Mouse (Mus musculus) midbrain, embryonic 10.5 days (tissue): Measurements from ENCODE around the gene Git2. TPM values are rescaled to one million over a fixed set of nuclear protein-coding genes. Genes with fewer than 3 reads are reported as not detected.

Experiments used
- DNase-seq: peaks from one replicate; pipeline ENCODE4 v3.0.0-alpha.2; 2017; ENCODE audit warnings: low spot score
- H3K27ac ChIP-seq: fragments of 300-500 bp; sonication (generic); replicated peaks from 2 replicates; pipeline ENCODE4 v1.5.1; 2016; ENCODE audit warnings: mild to moderate bottlenecking
- H3K27me3 ChIP-seq: fragments of 300-500 bp; sonication (generic); 2 replicates; pipeline ENCODE4 v1.6.1; 2016; ENCODE audit warnings: low read depth, mild to moderate bottlenecking; ENCODE audit not compliant: poor library complexity, severe bottlenecking
- H3K36me3 ChIP-seq: fragments of 300-500 bp; sonication (generic); 2 replicates; pipeline ENCODE4 v1.6.1; 2016; ENCODE audit warnings: mild to moderate bottlenecking, moderate library complexity
- H3K4me1 ChIP-seq: fragments of 300-500 bp; sonication (generic); 2 replicates; pipeline ENCODE4 v1.6.1; 2016
- H3K4me3 ChIP-seq: fragments of 300-500 bp; sonication (generic); 2 replicates; pipeline ENCODE4 v1.5.1; 2016; ENCODE audit warnings: mild to moderate bottlenecking, moderate library complexity
- H3K9me3 ChIP-seq: fragments of 300-500 bp; sonication (generic); replicated peaks from 2 replicates; pipeline ENCODE4 v1.6.1; 2016; ENCODE audit warnings: mild to moderate bottlenecking
- WGBS: fragments of 180-500 bp; shearing (Covaris S2); methylation state at CpG from one replicate; pipeline ENCODE4 v1.1.7; 2016; 5-methylcytosine and 5-hydroxymethylcytosine counted together
- polyA plus RNA-seq: library from polyadenylated mRNA; unstranded; fragments of >200 nt; fragmentation: Nextera tagmentation; extraction: Ambion mirVana; gene quantifications from 2 replicates; pipeline ENCODE4 v1.2.1, GENCODE M21; 2016

The Git2 gene
- polyA plus RNA-seq, 1 experiment from 2014 or later, result 34.4 TPM

GRCm38 (mm10) chr5:114721969-114722368 lies 53.3 kb downstream of the Git2 start:
- Histone ChIP-seq H3K4me3 (no peak overlapping the region), H3K36me3 (peaks cover 85% of the 10 kb centered on the region), H3K9me3 (0 out of 2 replicates have a peak, but pooled peaks cover 8% of the 10 kb centered on the region), H3K27me3 (no peaks in the 10 kb centered on the region), H3K27ac (no peak overlapping the region), H3K4me1 (no peaks in the 10 kb centered on the region)
- WGBS, result 94% methylated on average over 10 of the region's 10 CpGs
- no peak for DNase-seq

DNA sequence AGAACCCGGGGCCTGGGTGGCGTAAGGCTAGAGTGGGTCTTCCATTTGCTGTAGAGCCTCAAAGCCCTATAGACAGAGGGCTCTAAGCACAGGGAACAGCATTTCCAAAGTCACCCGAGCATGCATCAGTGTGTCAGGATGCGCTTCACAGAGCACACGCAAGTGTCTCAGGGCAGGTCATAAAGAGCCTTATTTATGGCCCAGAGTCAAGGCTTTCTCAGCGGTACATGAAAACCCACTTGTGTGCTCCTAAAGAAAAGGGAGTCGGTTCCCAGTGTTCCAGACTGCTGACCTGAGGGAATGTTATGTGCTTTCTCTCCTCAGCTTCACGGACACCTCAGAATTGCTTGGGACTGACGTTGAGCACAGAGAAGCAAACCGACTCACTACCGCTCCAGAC lies 54.5 kb downstream of the Git2 start:
- 91% methylated on average over 11 of the region's 11 CpGs for WGBS
- Histone ChIP-seq H3K27ac (no peak overlapping the region), H3K4me3 (no peak overlapping the region), H3K9me3 (0 out of 2 replicates have a peak, but pooled peaks cover 8% of the 10 kb centered on the region), H3K27me3 (no peaks in the 10 kb centered on the region), H3K36me3 (peaks cover 92% of the 10 kb centered on the region), H3K4me1 (no peaks in the 10 kb centered on the region)
- DNase-seq, result no peak

DNA sequence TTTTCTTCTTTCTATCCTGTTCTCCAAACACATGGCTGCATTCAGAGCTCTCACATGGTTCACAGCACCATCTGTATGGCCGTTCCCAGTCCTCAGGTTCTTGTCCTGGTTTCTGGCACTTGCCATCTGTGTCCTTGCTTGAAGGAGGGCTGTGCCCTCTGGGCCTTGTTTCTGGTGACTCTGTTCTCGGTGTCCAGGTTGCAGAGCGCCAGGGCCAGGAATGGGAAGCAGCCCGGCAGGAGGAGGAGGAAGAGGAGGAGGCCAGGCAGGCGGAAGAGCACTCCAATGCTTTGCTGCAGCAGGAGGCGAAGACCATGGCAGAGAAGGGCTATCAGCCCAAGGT lies 55.4 kb downstream of the Git2 start:
- 94% methylated on average over 6 of the region's 6 CpGs for WGBS
- 0 out of 2 replicates have a peak, but pooled peaks cover 8% of the 10 kb centered on the region for H3K9me3 ChIP-seq
- no peak overlapping the region for H3K4me3 ChIP-seq
- no peak for DNase-seq
- H3K27ac ChIP-seq, result no peak overlapping the region
- H3K27me3 ChIP-seq, result no peaks in the 10 kb centered on the region
- H3K4me1 ChIP-seq, result no peaks in the 10 kb centered on the region
- H3K36me3 ChIP-seq, result peaks cover 96% of the 10 kb centered on the region

GRCm38 (mm10) chr5:114719003-114719927 lies 56.1 kb downstream of the Git2 start:
- peaks cover 100% of the 10 kb centered on the region for H3K36me3 ChIP-seq
- WGBS, result 94% methylated on average over 20 of the region's 20 CpGs

DNA sequence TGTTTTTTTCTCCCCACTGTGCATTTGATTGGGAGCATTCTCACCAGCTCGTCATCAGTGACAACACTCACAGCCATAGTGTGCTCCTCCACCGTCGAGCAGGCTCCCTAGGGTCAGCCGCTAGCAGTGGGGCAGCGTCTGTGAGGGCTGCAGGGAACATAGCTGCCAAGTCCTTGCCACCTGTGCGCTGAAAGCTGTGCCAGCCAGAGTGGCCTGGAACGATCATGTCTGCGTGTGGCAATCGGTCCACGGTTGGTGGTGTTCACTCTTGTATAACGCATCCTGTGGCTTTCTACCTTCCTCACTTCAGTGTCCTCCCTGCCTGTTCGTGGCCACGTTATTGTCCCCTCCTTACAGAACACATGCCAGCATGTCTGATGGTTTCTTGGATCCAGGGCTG lies 56.8 kb downstream of the Git2 start:
- Histone ChIP-seq H3K9me3 (no peaks in the 10 kb centered on the region), H3K36me3 (peaks cover 100% of the 10 kb centered on the region), H3K27ac (no peak overlapping the region), H3K4me3 (no peak overlapping the region), H3K4me1 (no peaks in the 10 kb centered on the region), H3K27me3 (no peaks in the 10 kb centered on the region)
- WGBS, result 90% methylated on average over 13 of the region's 13 CpGs
- no peak for DNase-seq

More at GRCm38 (mm10) chr5:114719003-114719927, 56.1 kb downstream of the Git2 start:
- Histone ChIP-seq H3K27me3 (no peaks in the 10 kb centered on the region), H3K9me3 (0 out of 2 replicates have a peak, but pooled peaks cover 6% of the 10 kb centered on the region), H3K4me1 (no peaks in the 10 kb centered on the region), H3K4me3 (no peak overlapping the region), H3K27ac (no peak overlapping the region)
- DNase-seq, result no peak

- no peak overlapping the region for H3K27ac ChIP-seq
- 95% methylated on average over 8 of the region's 8 CpGs for WGBS
- H3K9me3 ChIP-seq, result no peaks in the 10 kb centered on the region
- peaks cover 100% of the 10 kb centered on the region for H3K36me3 ChIP-seq
- H3K4me1 ChIP-seq, result no peaks in the 10 kb centered on the region
- no peaks in the 10 kb centered on the region for H3K27me3 ChIP-seq
- DNase-seq, result no peak
- no peak overlapping the region for H3K4me3 ChIP-seq
Observed at GRCm38 (mm10) chr5:114717937-114718336, 57.4 kb downstream of the Git2 start.

DNA sequence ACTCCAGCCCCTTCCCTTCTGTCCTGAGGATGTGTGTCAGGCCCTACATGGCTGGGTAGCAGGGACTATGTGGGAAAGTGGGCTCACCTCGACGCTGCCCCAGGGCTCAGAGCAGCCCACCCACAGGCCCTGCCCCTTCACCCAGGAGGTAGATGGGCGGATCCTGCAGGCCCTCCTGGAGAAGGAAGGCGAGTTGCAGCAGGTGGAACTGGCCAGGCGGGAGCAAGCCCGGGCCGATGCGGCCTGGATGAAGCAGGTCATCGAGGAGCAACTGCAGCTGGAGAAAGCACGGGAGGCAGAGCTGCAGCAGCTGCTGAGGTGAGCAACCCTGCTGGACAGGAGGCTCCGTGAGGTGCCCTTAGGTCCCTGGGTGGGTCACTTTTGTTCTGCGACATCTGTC lies 58.0 kb downstream of the Git2 start:
- no peak overlapping the region for H3K4me3 ChIP-seq
- no peaks in the 10 kb centered on the region for H3K27me3 ChIP-seq
- H3K36me3 ChIP-seq, result peaks cover 100% of the 10 kb centered on the region
- 0 out of 2 replicates have a peak overlapping the region, but pooled peaks have one; percentile 6 for H3K27ac ChIP-seq
- H3K9me3 ChIP-seq, result no peaks in the 10 kb centered on the region
- WGBS, result 89% methylated on average over 12 of the region's 12 CpGs
- no peaks in the 10 kb centered on the region for H3K4me1 ChIP-seq
- no peak for DNase-seq

GRCm38 (mm10) chr5:114714551-114714950 lies 60.8 kb downstream of the Git2 start:
- DNase-seq, result no peak
- no peak overlapping the region for H3K27ac ChIP-seq
- H3K27me3 ChIP-seq, result no peaks in the 10 kb centered on the region
- no peaks in the 10 kb centered on the region for H3K4me1 ChIP-seq
- no peak overlapping the region for H3K4me3 ChIP-seq
- WGBS, result 92% methylated on average over 18 of the region's 18 CpGs
- no peaks in the 10 kb centered on the region for H3K9me3 ChIP-seq
- H3K36me3 ChIP-seq, result peaks cover 100% of the 10 kb centered on the region

- H3K36me3 ChIP-seq, result peaks cover 54% of the 10 kb centered on the region
- no peak for DNase-seq
- no peaks in the 10 kb centered on the region for H3K27me3 ChIP-seq
- no peak overlapping the region for H3K4me3 ChIP-seq
- H3K4me1 ChIP-seq, result peaks cover 9% of the 10 kb centered on the region
- 94% methylated on average over 21 of the region's 21 CpGs for WGBS
- no peaks in the 10 kb centered on the region for H3K9me3 ChIP-seq
- H3K27ac ChIP-seq, result no peak overlapping the region
Observed at GRCm38 (mm10) chr5:114709357-114709756, 66.0 kb downstream of the Git2 start.

- no peak overlapping the region for H3K27ac ChIP-seq
- no peak for DNase-seq
- peaks cover 9% of the 10 kb centered on the region for H3K4me1 ChIP-seq
- H3K4me3 ChIP-seq, result peak overlapping the region; percentile 90
- H3K27me3 ChIP-seq, result no peaks in the 10 kb centered on the region
- 61% methylated on average over 15 of the region's 15 CpGs for WGBS
- H3K9me3 ChIP-seq, result no peaks in the 10 kb centered on the region
- H3K36me3 ChIP-seq, result peaks cover 45% of the 10 kb centered on the region
Observed at GRCm38 (mm10) chr5:114708491-114708890, 66.8 kb downstream of the Git2 start.

DNA sequence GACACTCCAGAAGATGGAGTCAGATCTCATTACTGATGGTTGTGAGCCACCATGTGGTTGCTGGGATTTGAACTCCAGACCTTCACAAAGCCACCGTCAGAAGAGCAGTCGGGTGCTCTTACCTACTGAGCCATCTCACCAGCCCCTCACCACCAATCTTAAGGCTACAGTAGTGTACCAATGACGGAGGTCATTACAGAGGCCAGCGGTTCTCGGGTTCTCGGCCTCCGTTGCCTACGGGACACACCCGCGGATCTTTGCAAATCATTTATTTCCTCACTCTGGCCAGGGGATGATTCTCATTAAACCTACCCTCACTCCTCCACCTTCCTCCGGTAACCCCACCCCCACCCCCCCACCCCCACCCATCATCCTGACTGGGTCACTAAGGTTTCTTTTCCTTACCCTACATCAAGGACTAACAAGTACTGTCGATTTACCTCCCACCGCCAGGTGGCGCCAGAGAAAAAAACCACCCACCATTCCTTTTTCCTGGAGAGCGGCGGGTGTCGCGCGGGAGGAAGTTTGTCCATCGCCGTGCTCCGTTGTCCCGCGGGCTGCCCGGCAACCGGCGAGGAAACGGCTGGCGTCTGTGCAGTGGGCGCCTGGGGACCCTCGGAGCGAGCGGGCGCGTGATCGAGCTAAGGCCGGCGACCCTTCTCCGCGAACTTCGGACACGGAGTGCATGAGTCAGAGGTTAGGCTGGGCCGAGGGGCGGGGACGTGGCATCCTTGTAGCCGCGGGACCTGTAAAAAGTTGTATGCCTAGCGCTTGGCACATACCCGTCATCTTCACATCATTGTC lies 67.8 kb downstream of the Git2 start, which contains the start of gene Tchp:
Gene Tchp, plus strand, starts transcription at position 496 of the 804 bp plus-strand sequence.
- no peaks in the 10 kb centered on the region for H3K27me3 ChIP-seq
- no peaks in the 10 kb centered on the region for H3K9me3 ChIP-seq
- peak within 1 kb of the TSS; percentile 90 for H3K4me3 ChIP-seq
- peaks cover 35% of the 10 kb centered on the region for H3K36me3 ChIP-seq
- WGBS, result 3% methylated on average over 49 of the region's 49 CpGs
- peak within 1 kb of the TSS; percentile 87 for H3K27ac ChIP-seq
- peaks cover 9% of the 10 kb centered on the region for H3K4me1 ChIP-seq
- peak; percentile 95 for DNase-seq

DNA sequence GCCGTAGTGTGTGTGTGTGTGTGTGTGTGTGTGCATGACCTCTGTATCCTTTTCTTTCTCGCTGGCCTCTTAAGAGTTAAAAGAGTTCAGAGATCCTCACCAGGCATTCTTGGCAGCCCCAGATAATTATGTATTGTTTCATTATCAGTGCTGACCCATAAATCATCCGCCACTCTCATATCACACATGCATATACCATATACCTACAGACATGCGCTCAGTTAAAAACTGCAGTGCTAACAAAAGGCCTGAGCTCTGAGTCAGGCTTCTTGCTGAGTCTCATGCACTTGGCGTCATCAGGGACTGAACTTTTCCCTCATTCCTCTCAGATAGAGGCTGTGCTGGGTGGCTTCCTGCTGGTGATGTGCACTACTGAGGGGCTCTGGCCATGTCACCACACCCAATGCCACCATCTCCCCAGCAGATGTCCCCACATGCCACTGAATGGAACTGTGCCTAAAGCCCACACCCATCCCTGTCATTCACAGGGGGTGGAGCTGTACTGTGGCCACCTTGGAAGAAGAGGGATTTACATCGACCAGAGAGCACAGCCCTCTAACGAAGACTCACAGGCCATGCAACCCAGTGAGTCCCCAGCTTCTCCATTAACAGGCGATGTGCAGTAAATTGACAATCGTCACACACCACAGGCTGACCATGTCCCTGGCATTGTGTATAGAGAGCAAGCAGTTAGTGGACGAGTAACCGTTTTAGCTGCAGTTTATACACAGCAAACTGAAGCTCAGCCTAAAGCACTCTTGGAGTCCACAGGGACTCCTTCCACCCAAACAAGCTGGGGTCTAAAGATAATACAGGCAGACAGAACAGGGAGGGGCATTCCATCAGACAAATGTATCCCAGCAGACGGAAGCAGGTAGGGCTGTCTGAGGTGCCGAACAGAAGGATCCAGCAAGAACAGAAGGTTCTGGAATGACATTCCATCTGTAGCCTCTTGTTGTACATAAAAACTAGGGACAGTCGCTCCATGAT lies 72.6 kb downstream of the Git2 start:
- Histone ChIP-seq H3K9me3 (no peaks in the 10 kb centered on the region), H3K27ac (no peak overlapping the region), H3K4me1 (no peaks in the 10 kb centered on the region), H3K36me3 (no peaks in the 10 kb centered on the region), H3K4me3 (no peak overlapping the region), H3K27me3 (no peaks in the 10 kb centered on the region)
- DNase-seq, result no peak
- 69% methylated on average over 14 of the region's 14 CpGs for WGBS
